Mouse (Mus musculus) cerebellum, adult 2 months (tissue): Measurements from ENCODE around the gene Srr.

Experiments used
- CTCF ChIP-seq: fragments of 200-500 bp; IDR thresholded peaks from 2 replicates; pipeline ENCODE4 v1.5.1; 2011; ENCODE audit warnings: low read depth, mild to moderate bottlenecking, control low read depth, low read length, moderate library complexity, borderline replicate concordance; ENCODE audit not compliant: insufficient read depth
- POLR2A ChIP-seq: fragments of 200-500 bp; IDR thresholded peaks from 2 replicates; pipeline ENCODE4 v1.6.1; 2011; ENCODE audit warnings: low read length, control low read depth, borderline replicate concordance; ENCODE audit not compliant: insufficient read depth

- no peak for TF ChIP-seq CTCF
- TF ChIP-seq POLR2A: no peak
Measured at GRCm38 (mm10) chr11:74880999-74881398, 44.7 kb downstream of the Srr start.
